Mouse (Mus musculus): Measurements from ENCODE around the gene Taok3.

- TF ChIP-seq ETS1 (conservative IDR thresholded peaks at IDR 0.05; ENCODE audit: low read depth, low read length) (no peak), ZC3H11A (IDR thresholded peaks at IDR 0.05; ENCODE audit: low read depth, low read length) (no peak), MAFK (IDR thresholded peaks at IDR 0.05; ENCODE audit: insufficient replicate concordance, low read length) (no peak), CHD1 (IDR thresholded peaks at IDR 0.05; ENCODE audit: low read depth, low read length) (no peak), PAX5 (IDR thresholded peaks at IDR 0.05; ENCODE audit: low read length) (no peak), CTCF (conservative IDR thresholded peaks at IDR 0.05 in 1 of 2, IDR thresholded peaks at IDR 0.05 in 1 of 2; ENCODE audit: low read depth in 2 of 2, low read length in 2 of 2) (no peak), CHD2 (IDR thresholded peaks at IDR 0.05; ENCODE audit: low read length) (no peak), KAT2A (IDR thresholded peaks at IDR 0.05; ENCODE audit: insufficient replicate concordance, low read length) (no peak), MXI1 (IDR thresholded peaks at IDR 0.05; ENCODE audit: low read depth, low read length) (no peak), POLR2A (IDR thresholded peaks at IDR 0.05; ENCODE audit: low read depth, low read length) (no peak), EP300 (IDR thresholded peaks at IDR 0.05; ENCODE audit: low read length) (no peak), SMC3 (IDR thresholded peaks at IDR 0.05; ENCODE audit: low read depth, low read length) (no peak), USF2 (conservative IDR thresholded peaks at IDR 0.05; ENCODE audit: low read depth, low read length) (no peak)
Observed at GRCm38 (mm10) chr5:117164516-117164915, 44.6 kb downstream of the Taok3 start.
